Mouse (Mus musculus) heart, embryonic 15.5 days (tissue): ENCODE results near the gene Chst8. TPM values are rescaled to one million over a fixed set of nuclear protein-coding genes. Genes with fewer than 3 reads are reported as not detected.
A peak's percentile ranks its signal among the peaks of the same experiment; 100 is the strongest.

ENCODE experiments used
- ATAC-seq: fragments of 200-750 bp; cut with Nextera tagmentation; replicated peaks from 2 replicates; pipeline ENCODE4 v1.8.0; 2017; ENCODE audit warnings: low read depth, moderate TSS enrichment; ENCODE audit not compliant: insufficient number of reproducible peaks, insufficient read depth, low FRiP score
- H3K27ac ChIP-seq: fragments of 300-500 bp; sonication (generic); 2 replicates; pipeline ENCODE4 v1.5.1; 2015; ENCODE audit warnings: mild to moderate bottlenecking, inconsistent platforms
- H3K27me3 ChIP-seq: fragments of 300-500 bp; sonication (generic); 2 replicates; pipeline ENCODE4 v1.6.1; 2015; ENCODE audit warnings: inconsistent platforms
- H3K36me3 ChIP-seq: fragments of 300-500 bp; sonication (generic); 2 replicates; pipeline ENCODE4 v1.6.1; 2015; ENCODE audit warnings: mild to moderate bottlenecking, inconsistent platforms
- H3K4me1 ChIP-seq: fragments of 300-500 bp; sonication (generic); replicated peaks from 2 replicates; pipeline ENCODE4 v1.6.1; 2015; ENCODE audit warnings: inconsistent platforms
- H3K4me2 ChIP-seq: fragments of 300-500 bp; sonication (generic); 2 replicates; pipeline ENCODE4 v1.6.1; 2015; ENCODE audit warnings: inconsistent platforms, mild to moderate bottlenecking, moderate library complexity
- H3K4me3 ChIP-seq: fragments of 300-500 bp; sonication (generic); 2 replicates; pipeline ENCODE4 v1.5.1; 2015; ENCODE audit warnings: mild to moderate bottlenecking, inconsistent platforms
- H3K9ac ChIP-seq: fragments of 300-500 bp; sonication (generic); 2 replicates; pipeline ENCODE4 v1.6.1; 2015; ENCODE audit warnings: mild to moderate bottlenecking, inconsistent platforms
- H3K9me3 ChIP-seq: fragments of 300-500 bp; sonication (generic); replicated peaks from 2 replicates; pipeline ENCODE4 v1.6.1; 2016; ENCODE audit warnings: inconsistent platforms
- whole genome bisulfite sequencing: fragments of 180-500 bp; shearing (Covaris S2); methylation state at CpG from one replicate; pipeline ENCODE4 v1.1.7; 2015; ENCODE audit warnings: mixed read lengths; 5-methylcytosine and 5-hydroxymethylcytosine counted together
- polyA plus RNA-seq: library from polyadenylated mRNA; unstranded; fragments of >200 nt; fragmentation: Nextera tagmentation; extraction: Ambion mirVana; gene quantifications from 2 replicates; pipeline ENCODE4 v1.2.1, GENCODE M21; 2015

The Chst8 gene
- polyA plus RNA-seq, 1 experiment from 2014 or later, result 0.44 TPM

- no peaks in the 10 kb centered on the region for H3K9me3 ChIP-seq
- H3K4me1 ChIP-seq, result peaks cover 6% of the 10 kb centered on the region
- H3K4me3 ChIP-seq, result no peak overlapping the region
- H3K27ac ChIP-seq, result no peak overlapping the region
- no peak for ATAC-seq
- no peaks in the 10 kb centered on the region for H3K36me3 ChIP-seq
- H3K4me2 ChIP-seq, result no peak overlapping the region
- H3K9ac ChIP-seq, result no peak overlapping the region
- 26% methylated on average over 13 of the region's 13 CpGs for WGBS
- H3K27me3 ChIP-seq, result peaks cover 10% of the 10 kb centered on the region; the same call in 1 of the 2 replicates
These were observed 38.5 kb downstream of the Chst8 start for GRCm38 (mm10) chr7:34774020-34774419.

- Histone ChIP-seq H3K9me3 (no peaks in the 10 kb centered on the region), H3K27ac (no peak overlapping the region), H3K9ac (no peak overlapping the region), H3K4me3 (no peak overlapping the region), H3K4me1 (peaks cover 7% of the 10 kb centered on the region), H3K36me3 (no peaks in the 10 kb centered on the region), H3K4me2 (no peak overlapping the region), H3K27me3 (peaks cover 5% of the 10 kb centered on the region; the same call in 1 of the 2 replicates)
- 80% methylated on average over 5 of the region's 5 CpGs for WGBS
- no peak for ATAC-seq
These were observed 39.2 kb downstream of the Chst8 start for GRCm38 (mm10) chr7:34773309-34773708.

- no peak overlapping the region for H3K27ac ChIP-seq
- H3K9ac ChIP-seq, result no peak overlapping the region
- peak; percentile 53; the same call in 1 of the 2 replicates for ATAC-seq
- no peaks in the 10 kb centered on the region for H3K27me3 ChIP-seq
- no peak overlapping the region for H3K4me2 ChIP-seq
- no peaks in the 10 kb centered on the region for H3K36me3 ChIP-seq
- no peak overlapping the region for H3K4me3 ChIP-seq
- H3K4me1 ChIP-seq, result peaks cover 7% of the 10 kb centered on the region
- no peaks in the 10 kb centered on the region for H3K9me3 ChIP-seq
- 24% methylated on average over 8 of the region's 8 CpGs for WGBS
These were observed 43.0 kb downstream of the Chst8 start for GRCm38 (mm10) chr7:34769531-34769930.

GRCm38 (mm10) chr7:34764250-34765148 is 48.0 kb downstream of the Chst8 start:
- H3K9ac ChIP-seq, result no peak overlapping the region
- WGBS, result 73% methylated on average over 18 of the region's 18 CpGs
- ATAC-seq, result no peak

GRCm38 (mm10) chr7:34759378-34759822 is 53.1 kb downstream of the Chst8 start:
- 0 out of 2 replicates have a peak, but pooled peaks cover 2% of the 10 kb centered on the region for H3K4me1 ChIP-seq
- H3K27me3 ChIP-seq, result 0 out of 2 replicates have a peak, but pooled peaks cover 2% of the 10 kb centered on the region
- ATAC-seq, result no peak
- no peaks in the 10 kb centered on the region for H3K36me3 ChIP-seq
- H3K27ac ChIP-seq, result no peak overlapping the region
- H3K9ac ChIP-seq, result no peak overlapping the region
- no peak overlapping the region for H3K4me3 ChIP-seq
- WGBS, result 54% methylated on average over 7 of the region's 7 CpGs
- H3K9me3 ChIP-seq, result no peaks in the 10 kb centered on the region
- H3K4me2 ChIP-seq, result no peak overlapping the region

More at GRCm38 (mm10) chr7:34764250-34765148, 48.0 kb downstream of the Chst8 start:
- Histone ChIP-seq H3K36me3 (no peaks in the 10 kb centered on the region), H3K4me3 (no peak overlapping the region), H3K9me3 (no peaks in the 10 kb centered on the region), H3K27me3 (no peaks in the 10 kb centered on the region), H3K4me2 (no peak overlapping the region), H3K27ac (no peak overlapping the region), H3K4me1 (peaks cover 8% of the 10 kb centered on the region)

- WGBS, result 50% methylated on average over 3 of the region's 3 CpGs
- ATAC-seq, result no peak
These were observed 53.8 kb downstream of the Chst8 start for GRCm38 (mm10) chr7:34758721-34759120.

GRCm38 (mm10) chr7:34757513-34757912 is 55.0 kb downstream of the Chst8 start:
- Histone ChIP-seq H3K4me2 (no peak overlapping the region), H3K36me3 (no peaks in the 10 kb centered on the region), H3K4me1 (0 out of 2 replicates have a peak, but pooled peaks cover 2% of the 10 kb centered on the region), H3K9ac (no peak overlapping the region), H3K4me3 (no peak overlapping the region), H3K27ac (no peak overlapping the region), H3K27me3 (peaks cover 5% of the 10 kb centered on the region; the same call in 1 of the 2 replicates), H3K9me3 (no peaks in the 10 kb centered on the region)
- WGBS, result 83% methylated on average over 4 of the region's 4 CpGs
- ATAC-seq, result no peak

More at GRCm38 (mm10) chr7:34758721-34759120, 53.8 kb downstream of the Chst8 start:
- H3K4me1 ChIP-seq, result 0 out of 2 replicates have a peak, but pooled peaks cover 2% of the 10 kb centered on the region
- H3K27ac ChIP-seq, result no peak overlapping the region
- no peaks in the 10 kb centered on the region for H3K36me3 ChIP-seq
- H3K9ac ChIP-seq, result no peak overlapping the region
- no peaks in the 10 kb centered on the region for H3K9me3 ChIP-seq
- H3K4me2 ChIP-seq, result no peak overlapping the region
- H3K4me3 ChIP-seq, result no peak overlapping the region
- H3K27me3 ChIP-seq, result 0 out of 2 replicates have a peak, but pooled peaks cover 2% of the 10 kb centered on the region

GRCm38 (mm10) chr7:34753140-34753886 is 59.2 kb downstream of the Chst8 start:
- Histone ChIP-seq H3K4me2 (no peak overlapping the region), H3K9ac (no peak overlapping the region), H3K27ac (no peak overlapping the region), H3K27me3 (peaks cover 3% of the 10 kb centered on the region; the same call in 1 of the 2 replicates), H3K36me3 (no peaks in the 10 kb centered on the region), H3K9me3 (no peaks in the 10 kb centered on the region), H3K4me1 (peaks cover 6% of the 10 kb centered on the region), H3K4me3 (no peak overlapping the region)
- WGBS, result 57% methylated on average over 32 of the region's 32 CpGs
- ATAC-seq, result no peak

GRCm38 (mm10) chr7:34752151-34752762 is 60.3 kb downstream of the Chst8 start:
- 39% methylated on average over 10 of the region's 10 CpGs for WGBS
- no peaks in the 10 kb centered on the region for H3K9me3 ChIP-seq

GRCm38 (mm10) chr7:34750350-34750749 is 62.2 kb downstream of the Chst8 start:
- no peak overlapping the region for H3K9ac ChIP-seq
- H3K4me3 ChIP-seq, result no peak overlapping the region
- 72% methylated on average over 7 of the region's 7 CpGs for WGBS
- peaks cover 3% of the 10 kb centered on the region; the same call in 1 of the 2 replicates for H3K27me3 ChIP-seq
- no peaks in the 10 kb centered on the region for H3K36me3 ChIP-seq
- H3K27ac ChIP-seq, result no peak overlapping the region
- ATAC-seq, result no peak
- no peak overlapping the region for H3K4me2 ChIP-seq
- H3K9me3 ChIP-seq, result no peaks in the 10 kb centered on the region
- peaks cover 6% of the 10 kb centered on the region for H3K4me1 ChIP-seq

More at GRCm38 (mm10) chr7:34752151-34752762, 60.3 kb downstream of the Chst8 start:
- Histone ChIP-seq H3K9ac (no peak overlapping the region), H3K27ac (no peak overlapping the region), H3K4me1 (peaks cover 6% of the 10 kb centered on the region), H3K4me2 (no peak overlapping the region), H3K4me3 (no peak overlapping the region), H3K27me3 (peaks cover 3% of the 10 kb centered on the region; the same call in 1 of the 2 replicates), H3K36me3 (no peaks in the 10 kb centered on the region)
- 0 out of 2 replicates have a peak, but pooled peaks have one; percentile 23 for ATAC-seq
